Mouse (Mus musculus) lung, embryonic 15.5 days (tissue): Measurements from ENCODE around the gene Ccdc136. TPM values are rescaled to one million over a fixed set of nuclear protein-coding genes. Genes with fewer than 3 reads are reported as not detected.

ENCODE experiments used
- ATAC-seq: fragments of 200-750 bp; cut with Nextera tagmentation; 2 replicates; pipeline ENCODE4 v1.8.0; 2017; ENCODE audit warnings: moderate number of reproducible peaks, borderline replicate concordance; ENCODE audit not compliant: low FRiP score, low TSS enrichment; ENCODE audit errors: extremely low read depth
- H3K27ac ChIP-seq: fragments of 300-500 bp; sonication (generic); 2 replicates; pipeline ENCODE4 v1.5.1; 2015; ENCODE audit warnings: moderate library complexity, mild to moderate bottlenecking, inconsistent platforms
- H3K27me3 ChIP-seq: fragments of 300-500 bp; sonication (generic); 2 replicates; pipeline ENCODE4 v1.6.1; 2015; ENCODE audit warnings: inconsistent platforms
- H3K36me3 ChIP-seq: fragments of 300-500 bp; sonication (generic); 2 replicates; pipeline ENCODE4 v1.6.1; 2015; ENCODE audit warnings: inconsistent platforms
- H3K4me1 ChIP-seq: fragments of 300-500 bp; sonication (generic); 2 replicates; pipeline ENCODE4 v1.6.1; 2015; ENCODE audit warnings: inconsistent platforms
- H3K4me2 ChIP-seq: fragments of 300-500 bp; sonication (generic); 2 replicates; pipeline ENCODE4 v1.6.1; 2015; ENCODE audit warnings: inconsistent platforms, mild to moderate bottlenecking, moderate library complexity
- H3K4me3 ChIP-seq: fragments of 300-500 bp; sonication (generic); 2 replicates; pipeline ENCODE4 v1.5.1; 2015; ENCODE audit warnings: mild to moderate bottlenecking, inconsistent platforms
- H3K9ac ChIP-seq: fragments of 300-500 bp; sonication (generic); 2 replicates; pipeline ENCODE4 v1.6.1; 2015; ENCODE audit warnings: inconsistent platforms
- H3K9me3 ChIP-seq: fragments of 300-500 bp; sonication (generic); 2 replicates; pipeline ENCODE4 v1.6.1; 2016; ENCODE audit warnings: inconsistent platforms
- WGBS: fragments of 180-500 bp; shearing (Covaris S2); methylation state at CpG from one replicate; pipeline ENCODE4 v1.1.7; 2015; 5-methylcytosine and 5-hydroxymethylcytosine counted together
- polyA plus RNA-seq: library from polyadenylated mRNA; unstranded; fragments of >200 nt; fragmentation: Nextera tagmentation; extraction: Ambion mirVana; gene quantifications from 2 replicates; pipeline ENCODE4 v1.2.1, GENCODE M21; 2015

The Ccdc136 gene
- polyA plus RNA-seq, 1 experiment from 2014 or later: 7.8 TPM

GRCm38 (mm10) chr6:29396714-29397540 lies 818 bp downstream of the Ccdc136 start:
- peak overlapping the region; percentile 75 for H3K4me3 ChIP-seq
- no peaks in the 10 kb centered on the region for H3K36me3 ChIP-seq
- peak overlapping the region; percentile 95 for H3K4me2 ChIP-seq
- H3K4me1 ChIP-seq: peaks cover 19% of the 10 kb centered on the region
- H3K9ac ChIP-seq: peak overlapping the region; percentile 59
- H3K27ac ChIP-seq: 0 out of 2 replicates have a peak overlapping the region, but pooled peaks have one; percentile 17
- WGBS: 4% methylated on average over 24 of the region's 24 CpGs
- H3K27me3 ChIP-seq: peaks cover 20% of the 10 kb centered on the region
- H3K9me3 ChIP-seq: no peaks in the 10 kb centered on the region
- ATAC-seq: peak; percentile 70; the same call in 1 of the 2 replicates

- 14% methylated on average over 6 of the region's 6 CpGs for WGBS
- Histone ChIP-seq H3K36me3 (no peaks in the 10 kb centered on the region), H3K4me3 (peak overlapping the region; percentile 75), H3K9me3 (no peaks in the 10 kb centered on the region), H3K27ac (no peak overlapping the region), H3K4me1 (peaks cover 19% of the 10 kb centered on the region), H3K4me2 (peak overlapping the region; percentile 95), H3K9ac (peak overlapping the region; percentile 59; the same call in 1 of the 2 replicates), H3K27me3 (peaks cover 22% of the 10 kb centered on the region; the same call in 1 of the 2 replicates)
- no peak for ATAC-seq
These were observed 1.5 kb downstream of the Ccdc136 start for GRCm38 (mm10) chr6:29397575-29397974.

GRCm38 (mm10) chr6:29399851-29400250 lies 3.7 kb downstream of the Ccdc136 start:
- WGBS: 75% methylated on average over 4 of the region's 4 CpGs
- H3K4me3 ChIP-seq: no peak overlapping the region
- H3K27ac ChIP-seq: no peak overlapping the region
- ATAC-seq: no peak
- peaks cover 22% of the 10 kb centered on the region for H3K27me3 ChIP-seq
- H3K4me2 ChIP-seq: no peak overlapping the region
- no peak overlapping the region for H3K9ac ChIP-seq
- no peaks in the 10 kb centered on the region for H3K9me3 ChIP-seq
- peaks cover 22% of the 10 kb centered on the region for H3K4me1 ChIP-seq
- no peaks in the 10 kb centered on the region for H3K36me3 ChIP-seq

GRCm38 (mm10) chr6:29402693-29403342 lies 6.7 kb downstream of the Ccdc136 start:
- Histone ChIP-seq H3K4me2 (peak overlapping the region; percentile 50), H3K27ac (no peak overlapping the region), H3K4me1 (peaks cover 4% of the 10 kb centered on the region; the same call in 1 of the 2 replicates), H3K4me3 (peak overlapping the region; percentile 19; the same call in 1 of the 2 replicates), H3K9me3 (no peaks in the 10 kb centered on the region), H3K36me3 (no peaks in the 10 kb centered on the region), H3K27me3 (peaks cover 10% of the 10 kb centered on the region), H3K9ac (no peak overlapping the region)
- no peak for ATAC-seq
- WGBS: 7% methylated on average over 34 of the region's 34 CpGs

GRCm38 (mm10) chr6:29406412-29406811 lies 10.3 kb downstream of the Ccdc136 start:
- Histone ChIP-seq H3K4me2 (no peak overlapping the region), H3K4me1 (peaks cover 4% of the 10 kb centered on the region; the same call in 1 of the 2 replicates), H3K27me3 (peaks cover 10% of the 10 kb centered on the region), H3K9me3 (no peaks in the 10 kb centered on the region), H3K4me3 (no peak overlapping the region), H3K36me3 (no peaks in the 10 kb centered on the region), H3K9ac (no peak overlapping the region), H3K27ac (no peak overlapping the region)
- ATAC-seq: no peak
- WGBS: 81% methylated on average over 6 of the region's 6 CpGs

DNA sequence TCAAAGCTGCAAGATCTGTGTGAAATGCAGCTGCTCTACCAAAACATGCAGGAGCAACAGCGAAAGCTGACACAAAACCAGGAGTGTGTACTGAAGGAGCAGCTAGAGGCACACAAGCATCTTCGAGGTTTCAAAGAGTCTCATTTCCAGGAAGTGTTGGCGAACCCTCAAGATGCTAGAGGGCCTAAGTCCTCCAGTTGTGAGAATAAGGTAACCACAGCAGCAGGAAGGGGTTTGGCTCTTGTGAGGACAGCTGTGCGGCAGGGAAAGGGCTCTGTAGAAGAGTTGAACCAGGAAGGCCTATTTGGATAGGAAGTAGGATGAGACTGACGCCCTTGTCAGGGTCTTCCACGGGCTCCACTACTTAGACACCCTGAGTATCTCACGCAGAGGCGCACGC lies 19.3 kb downstream of the Ccdc136 start:
- no peak overlapping the region for H3K4me2 ChIP-seq
- no peak overlapping the region for H3K4me3 ChIP-seq
- H3K36me3 ChIP-seq: no peaks in the 10 kb centered on the region
- H3K27ac ChIP-seq: no peak overlapping the region
- no peak for ATAC-seq
- 82% methylated on average over 9 of the region's 9 CpGs for WGBS
- H3K4me1 ChIP-seq: no peaks in the 10 kb centered on the region
- no peaks in the 10 kb centered on the region for H3K27me3 ChIP-seq
- no peak overlapping the region for H3K9ac ChIP-seq
- no peaks in the 10 kb centered on the region for H3K9me3 ChIP-seq

- no peak overlapping the region for H3K4me2 ChIP-seq
- no peak for ATAC-seq
- no peaks in the 10 kb centered on the region for H3K27me3 ChIP-seq
- no peaks in the 10 kb centered on the region for H3K36me3 ChIP-seq
- H3K9ac ChIP-seq: no peak overlapping the region
- 84% methylated on average over 2 of the region's 2 CpGs for WGBS
- H3K9me3 ChIP-seq: no peaks in the 10 kb centered on the region
- H3K27ac ChIP-seq: no peak overlapping the region
- no peaks in the 10 kb centered on the region for H3K4me1 ChIP-seq
- H3K4me3 ChIP-seq: no peak overlapping the region
These were observed 24.5 kb downstream of the Ccdc136 start for GRCm38 (mm10) chr6:29420596-29420995.

GRCm38 (mm10) chr6:29425118-29425517 lies 29.0 kb downstream of the Ccdc136 start:
- no peak overlapping the region for H3K9ac ChIP-seq
- 87% methylated on average over 8 of the region's 8 CpGs for WGBS
- H3K4me1 ChIP-seq: no peaks in the 10 kb centered on the region
- no peak for ATAC-seq
- no peak overlapping the region for H3K4me3 ChIP-seq
- H3K9me3 ChIP-seq: no peaks in the 10 kb centered on the region
- H3K4me2 ChIP-seq: no peak overlapping the region
- no peak overlapping the region for H3K27ac ChIP-seq
- no peaks in the 10 kb centered on the region for H3K27me3 ChIP-seq
- no peaks in the 10 kb centered on the region for H3K36me3 ChIP-seq

DNA sequence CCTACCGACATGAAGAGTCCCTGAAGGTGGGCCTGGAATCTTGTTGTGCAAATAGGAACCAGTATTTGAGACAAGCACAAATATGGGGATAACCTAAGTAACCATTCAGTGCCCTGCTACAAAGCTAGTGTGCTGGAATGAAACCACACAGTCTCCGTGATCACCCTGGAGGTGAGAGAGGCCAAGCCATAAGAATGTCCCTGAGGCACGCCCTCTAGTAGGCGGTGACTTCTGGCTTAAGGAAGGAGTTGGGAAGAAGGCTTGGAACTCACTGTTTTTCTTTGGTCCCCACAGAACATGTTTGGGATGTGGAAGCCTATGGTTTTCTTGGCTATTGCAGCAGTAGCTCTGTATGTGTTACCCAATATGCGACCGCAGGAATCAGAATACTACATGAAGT lies 30.2 kb downstream of the Ccdc136 start:
- Histone ChIP-seq H3K9ac (no peak overlapping the region), H3K4me3 (no peak overlapping the region), H3K9me3 (no peaks in the 10 kb centered on the region), H3K27me3 (no peaks in the 10 kb centered on the region), H3K4me2 (no peak overlapping the region), H3K27ac (no peak overlapping the region), H3K4me1 (no peaks in the 10 kb centered on the region), H3K36me3 (no peaks in the 10 kb centered on the region)
- 57% methylated on average over 6 of the region's 6 CpGs for WGBS
- ATAC-seq: no peak

DNA sequence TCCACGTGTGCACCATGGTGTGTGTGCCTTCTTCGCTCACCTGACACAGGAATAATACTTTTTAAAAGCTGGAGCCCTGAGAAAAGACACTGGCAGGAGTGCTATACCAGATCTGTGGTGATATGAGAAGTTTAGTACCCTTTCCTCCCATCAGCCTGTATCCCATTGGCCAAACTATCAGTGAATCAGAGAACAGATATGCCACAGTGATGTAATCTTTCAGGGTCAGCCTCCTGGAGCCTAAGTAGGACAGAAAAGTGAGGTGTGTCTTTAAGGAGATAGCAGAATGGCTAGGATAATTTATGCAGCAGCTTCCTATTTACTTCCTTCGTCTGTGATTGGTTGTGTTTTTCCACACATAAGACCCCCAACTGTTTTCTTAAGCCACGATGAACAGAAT lies 32.1 kb downstream of the Ccdc136 start:
- Histone ChIP-seq H3K27me3 (peaks cover 5% of the 10 kb centered on the region), H3K4me3 (no peak overlapping the region), H3K36me3 (no peaks in the 10 kb centered on the region), H3K27ac (no peak overlapping the region), H3K9ac (no peak overlapping the region), H3K4me2 (no peak overlapping the region), H3K9me3 (no peaks in the 10 kb centered on the region), H3K4me1 (peaks cover 6% of the 10 kb centered on the region)
- no peak for ATAC-seq
- WGBS: 61% methylated on average over 4 of the region's 4 CpGs

- Histone ChIP-seq H3K9ac (no peak overlapping the region), H3K27ac (no peak overlapping the region), H3K9me3 (no peaks in the 10 kb centered on the region), H3K4me1 (peaks cover 30% of the 10 kb centered on the region), H3K4me2 (no peak overlapping the region), H3K27me3 (peaks cover 23% of the 10 kb centered on the region), H3K4me3 (no peak overlapping the region), H3K36me3 (no peaks in the 10 kb centered on the region)
- 49% methylated on average over 15 of the region's 15 CpGs for WGBS
- ATAC-seq: no peak
These were observed 34.7 kb downstream of the Ccdc136 start for GRCm38 (mm10) chr6:29430681-29431420.
